Mouse (Mus musculus) spleen, adult 2 months (tissue): ENCODE measurements at regions not wholly inside any gene's neighbourhood (a gene's known extent, or its start where the extent isn't known, plus 50 kb on each side); places are given as distances from the start of the nearest gene placed in this dataset.
"Not testable (repeated sequence)": the region's sequence is repeated elsewhere in the genome, so short reads cannot be mapped to it uniquely, and the experiment has no call there.

Source experiments
- CTCF ChIP-seq: fragments of 200-500 bp; IDR thresholded peaks from 2 replicates; pipeline ENCODE4 v1.5.1; 2011; ENCODE audit warnings: mild to moderate bottlenecking, inconsistent platforms; ENCODE audit not compliant: insufficient read depth, insufficient read length, insufficient replicate concordance; ENCODE audit errors: extremely low read depth
- POLR2A ChIP-seq: fragments of 200-500 bp; IDR thresholded peaks from 2 replicates; pipeline ENCODE4 v1.6.1; 2011; ENCODE audit warnings: low read depth, low read length, inconsistent platforms

DNA sequence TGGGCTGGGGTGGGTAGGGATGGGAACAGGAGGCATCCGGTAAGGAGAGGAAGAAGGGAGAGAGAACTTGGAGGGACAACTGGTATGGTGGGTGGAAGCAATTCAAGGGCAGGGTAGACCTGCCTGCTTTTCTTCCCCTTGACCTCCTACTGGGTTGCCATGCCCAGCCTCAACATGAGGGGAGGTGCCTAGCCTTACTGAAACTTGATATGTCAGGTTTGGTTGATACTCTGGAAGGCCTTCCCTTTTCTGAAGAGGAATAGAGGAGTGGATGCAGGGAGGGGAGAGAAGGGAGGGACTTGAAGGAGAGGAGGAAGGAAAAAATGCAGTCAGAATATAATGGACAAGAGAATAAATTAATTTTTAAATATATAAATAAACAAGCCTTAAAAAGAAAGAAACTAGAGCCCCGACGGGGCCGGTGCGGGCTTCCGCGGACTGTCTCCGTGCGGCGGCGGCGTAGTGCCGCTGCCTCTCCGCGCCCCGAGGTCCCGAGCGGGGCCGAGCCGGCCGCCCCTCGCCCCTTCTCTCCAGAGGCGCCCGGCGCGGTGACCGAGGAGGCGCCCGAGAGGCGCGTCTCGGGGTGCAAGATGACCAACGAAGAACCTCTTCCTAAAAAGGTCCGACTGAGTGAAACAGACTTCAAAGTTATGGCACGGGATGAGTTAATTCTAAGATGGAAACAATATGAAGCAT is 265.2 kb upstream of the Cdh4 start:
- not testable (repeated sequence) for TF ChIP-seq CTCF, POLR2A
